Mouse (Mus musculus): ENCODE results near the gene Cdc20.
A peak's percentile ranks its signal among the peaks of the same experiment; 100 is the strongest.

The Cdc20 gene

DNA sequence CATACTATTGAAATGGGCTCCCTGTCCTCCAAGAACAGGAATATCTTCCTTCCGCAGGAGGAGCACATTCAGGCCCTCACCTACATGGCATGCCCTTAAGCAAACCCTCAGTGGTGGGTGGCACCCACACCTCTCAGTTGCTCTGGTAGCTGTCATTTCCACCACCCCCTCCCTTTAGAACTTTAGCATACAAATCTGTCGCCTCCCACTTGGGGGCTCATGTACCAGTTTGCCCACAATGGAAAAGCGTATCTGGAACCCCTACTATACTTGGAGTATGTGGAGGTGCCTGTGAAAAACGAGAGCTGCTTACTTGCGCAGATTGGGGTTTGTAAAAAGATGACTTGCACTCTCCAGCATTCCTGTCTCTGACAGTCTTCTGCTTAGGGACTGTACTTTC lies 20.8 kb downstream of the Cdc20 start:
- DNase-seq, result no peak

DNA sequence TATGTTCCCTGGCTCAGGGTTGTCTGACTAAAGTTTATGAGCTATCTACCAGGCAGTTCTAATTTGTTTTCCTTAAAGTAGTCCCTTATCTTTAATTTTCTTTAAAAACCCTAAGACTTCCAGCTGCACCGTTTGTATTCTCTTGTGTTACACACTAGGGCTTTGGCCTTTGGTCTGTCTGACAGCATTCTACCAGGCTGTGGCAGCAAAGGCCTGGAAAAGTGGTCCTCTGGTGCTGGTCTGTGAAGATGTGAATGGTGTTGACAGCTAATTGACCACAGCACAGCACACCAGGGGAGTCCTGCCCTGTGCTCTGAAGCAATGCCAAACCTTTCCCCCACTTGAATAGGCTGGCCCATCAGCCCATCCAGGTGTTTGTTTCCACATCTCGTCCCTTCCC lies 21.4 kb downstream of the Cdc20 start:
- DNase-seq, result no peak

DNA sequence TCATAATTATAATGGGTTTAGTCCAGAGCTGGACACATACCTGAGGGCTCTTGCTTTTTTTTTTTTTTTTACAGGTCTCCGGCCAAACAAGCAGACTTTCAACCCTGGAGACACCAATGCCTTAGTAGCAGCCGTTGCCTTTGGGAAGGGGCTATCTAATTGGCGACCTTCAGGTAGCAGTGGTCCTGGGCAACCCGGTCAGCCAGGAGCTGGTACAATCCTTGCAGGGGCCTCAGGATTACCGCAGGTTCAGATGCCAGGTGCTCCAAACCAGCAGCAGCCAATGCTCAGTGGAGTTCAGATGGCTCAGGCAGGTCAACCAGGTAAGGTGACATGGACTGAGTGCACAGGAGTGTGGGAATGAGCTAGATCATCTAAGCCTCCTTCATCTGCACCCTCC lies 23.6 kb downstream of the Cdc20 start:
- no peak for DNase-seq

DNA sequence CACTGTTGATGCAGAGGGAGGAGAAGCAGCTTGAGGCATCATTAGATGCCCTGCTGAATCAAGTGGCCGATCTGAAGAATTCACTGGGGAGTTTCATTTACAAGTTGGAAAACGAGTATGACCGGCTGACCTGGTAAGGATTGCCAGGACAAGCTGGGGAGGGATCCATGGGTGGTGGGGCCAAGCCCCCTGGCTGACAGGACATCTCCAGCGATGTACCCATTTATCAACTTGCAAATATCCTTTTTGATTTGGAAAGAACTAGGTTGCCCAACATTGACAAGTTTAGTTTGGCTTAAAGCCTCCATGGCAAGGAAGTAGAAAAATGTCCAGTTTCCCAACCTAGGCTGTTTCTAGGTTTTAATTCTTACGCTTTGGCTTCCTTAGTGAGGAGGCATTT lies 26.3 kb downstream of the Cdc20 start:
- DNase-seq, result no peak

DNA sequence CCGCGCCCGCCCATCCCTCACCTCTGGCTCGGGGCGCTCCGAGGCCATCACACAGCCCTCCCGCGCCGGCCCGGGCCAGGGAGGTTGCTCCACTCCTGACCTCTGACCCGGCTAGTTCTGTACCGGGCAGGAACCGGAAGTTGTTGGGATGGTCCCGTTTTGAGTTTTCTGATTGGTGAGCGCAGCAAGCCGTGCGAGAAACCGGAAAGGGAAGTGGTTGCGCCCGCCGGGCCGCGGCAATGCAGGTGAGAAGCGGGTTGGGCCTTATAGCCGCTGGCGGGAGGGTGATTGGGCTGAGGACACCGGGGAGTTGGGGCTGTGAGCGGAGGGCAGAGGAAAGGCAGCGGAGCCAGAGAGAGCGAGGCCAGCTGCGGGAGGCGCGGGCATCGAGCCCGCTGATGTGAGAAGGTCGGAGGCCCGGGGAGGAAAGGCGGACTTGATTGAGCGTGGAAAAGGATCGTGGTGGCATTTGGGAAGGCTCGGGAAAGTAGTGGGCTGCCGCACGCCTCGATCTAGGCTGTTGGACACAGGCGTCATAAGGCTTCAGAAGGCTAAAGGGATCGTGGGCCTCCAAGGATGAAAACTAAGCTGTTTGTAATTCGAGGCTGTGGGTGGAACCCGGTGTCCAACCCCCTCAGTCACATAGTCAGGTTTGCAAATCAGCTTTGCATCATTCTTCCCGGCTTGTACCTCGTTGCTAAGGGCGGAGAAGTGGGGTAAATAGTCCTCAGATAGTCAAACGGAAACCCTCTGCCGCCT lies 27.8 kb downstream of the Cdc20 start, which contains the start of the genes Szt2 and Med8:
Gene Szt2, minus strand, starts transcription at position 132 of the 759 bp plus-strand sequence.
Gene Med8, plus strand, starts transcription at position 196 of the 759 bp plus-strand sequence.
- DNase-seq, result peak; percentile 92

DNA sequence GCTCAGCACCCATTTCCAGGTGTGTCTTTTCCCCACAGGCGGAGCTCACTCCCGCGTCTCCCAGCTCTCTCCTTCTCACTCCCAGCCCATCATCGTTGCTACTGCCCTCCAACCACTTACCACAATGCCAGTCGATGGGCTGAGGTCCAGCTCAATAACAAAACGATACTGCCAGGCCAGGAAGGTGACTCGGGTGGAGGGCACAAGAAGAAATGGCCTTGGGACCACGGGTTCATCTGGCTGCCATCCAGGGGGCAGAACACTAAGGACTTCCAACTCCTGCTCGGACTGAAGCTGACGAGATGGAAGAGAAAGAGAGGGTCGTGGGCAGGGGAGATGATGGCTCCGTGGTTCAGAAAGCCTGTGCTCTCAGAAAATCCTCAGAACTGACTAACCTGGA lies 34.5 kb downstream of the Cdc20 start:
- no peak for DNase-seq

DNA sequence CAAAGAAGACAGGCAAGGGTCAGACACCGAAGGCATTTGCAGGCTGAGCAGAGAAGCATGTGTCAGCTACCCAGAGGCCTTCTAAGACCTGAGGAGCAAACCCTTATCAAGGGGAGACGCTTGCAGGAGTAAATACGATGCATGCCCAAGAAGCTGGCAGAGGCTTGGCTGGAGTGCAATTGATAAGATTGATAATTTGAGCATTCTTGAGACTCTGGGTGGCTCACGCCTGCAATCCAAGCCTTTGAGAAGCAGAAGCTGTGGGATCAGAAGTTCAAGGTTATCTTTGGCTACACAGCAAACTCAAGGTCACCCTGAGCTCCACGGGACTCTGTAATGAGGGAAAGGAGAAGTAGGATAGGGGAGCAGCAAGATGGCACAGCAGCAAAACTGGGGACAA lies 35.2 kb downstream of the Cdc20 start:
- DNase-seq, result no peak

DNA sequence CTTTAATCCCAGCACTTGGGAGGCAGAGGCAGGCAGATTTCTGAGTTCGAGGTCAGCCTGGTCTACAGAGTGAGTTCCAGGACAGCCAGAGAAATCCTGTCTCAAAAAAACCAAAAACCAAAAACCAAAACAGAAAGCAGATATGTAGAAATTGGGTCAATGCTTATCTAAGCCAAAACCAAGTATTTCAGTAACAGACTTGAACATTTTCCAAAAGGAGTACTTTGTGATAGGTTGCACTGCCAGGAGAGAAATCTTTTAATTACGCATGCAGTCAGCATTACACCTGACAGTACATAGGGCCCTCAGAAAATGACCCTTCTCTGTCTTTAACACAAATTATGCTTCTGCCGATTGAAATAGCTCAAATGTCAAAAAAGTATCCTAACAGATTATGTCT lies 35.7 kb downstream of the Cdc20 start:
- DNase-seq, result no peak

DNA sequence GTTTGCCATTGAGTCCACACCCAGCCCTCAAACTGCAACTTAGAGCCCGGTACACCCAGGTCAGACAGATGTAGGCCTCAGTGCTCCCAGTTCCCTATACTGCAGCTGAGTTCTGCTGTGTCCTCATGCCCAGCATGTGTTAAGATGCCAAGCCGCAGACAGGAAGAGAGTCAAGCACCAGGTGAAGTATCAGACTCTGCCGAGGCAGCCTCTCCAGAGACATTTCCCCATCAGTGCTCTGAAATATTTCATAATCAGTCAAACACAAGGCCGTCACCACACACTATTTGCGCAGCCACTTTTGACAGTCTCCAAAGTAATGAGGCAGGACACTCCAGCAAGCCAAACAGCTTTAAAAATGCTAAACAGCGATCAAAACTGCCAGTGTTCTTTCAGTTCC lies 38.8 kb downstream of the Cdc20 start:
- DNase-seq, result no peak

DNA sequence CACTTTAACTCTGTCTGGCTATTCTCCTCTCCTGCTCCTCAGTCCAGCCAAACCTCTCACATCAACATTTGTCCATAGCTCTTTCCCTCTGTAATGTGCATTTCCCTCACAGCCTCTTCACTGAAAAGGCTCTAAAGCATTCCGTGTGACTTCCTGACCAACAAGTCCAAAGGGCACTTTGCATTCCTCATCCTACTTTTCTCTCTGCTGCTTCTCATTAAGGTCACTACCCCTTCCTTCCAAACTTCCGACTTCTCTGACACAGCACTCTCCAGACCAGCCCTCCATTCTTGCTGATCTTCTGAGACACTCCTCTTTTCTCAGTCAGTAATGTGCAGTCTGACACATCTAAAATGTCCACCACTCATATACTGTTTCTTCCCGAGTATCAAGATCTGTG lies 40.7 kb downstream of the Cdc20 start:
- DNase-seq, result no peak

DNA sequence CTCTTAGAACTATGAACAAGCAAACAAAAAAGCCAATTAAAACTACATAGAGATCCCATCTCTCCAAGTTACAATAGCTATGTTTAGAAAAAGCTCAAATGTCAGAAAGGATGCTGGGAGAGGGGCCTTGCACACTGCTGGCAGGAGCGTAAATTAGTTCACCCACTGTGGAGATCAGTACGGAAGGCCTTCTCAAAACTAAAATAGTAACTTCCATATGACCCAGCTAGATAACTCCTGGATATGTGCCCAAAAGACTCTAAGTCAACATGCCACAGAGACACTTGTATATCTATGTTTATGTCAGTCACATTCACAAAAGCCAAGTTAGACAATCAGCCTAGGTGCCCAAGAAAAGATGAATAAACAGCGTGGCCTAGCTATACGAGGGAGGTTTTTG lies 41.9 kb downstream of the Cdc20 start:
- no peak for DNase-seq

DNA sequence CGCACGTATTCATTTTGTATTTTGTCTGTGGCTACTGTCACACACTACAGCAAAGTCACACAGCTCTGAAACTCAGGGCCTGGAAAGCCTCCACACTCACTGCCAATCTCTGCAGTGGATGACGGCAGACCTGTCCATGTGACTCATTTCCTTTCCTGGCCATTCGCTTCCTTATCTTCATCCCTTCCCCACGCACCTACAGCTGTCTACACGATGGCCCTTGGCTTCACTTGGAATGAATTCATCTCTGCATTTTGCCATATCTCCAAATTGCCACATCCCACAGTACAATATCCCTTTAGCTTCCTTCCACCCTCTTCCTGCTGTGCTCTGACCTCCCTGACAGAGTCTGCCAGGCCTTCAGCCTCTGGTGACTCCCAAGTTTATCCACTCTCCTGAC lies 42.6 kb downstream of the Cdc20 start:
- no peak for DNase-seq

DNA sequence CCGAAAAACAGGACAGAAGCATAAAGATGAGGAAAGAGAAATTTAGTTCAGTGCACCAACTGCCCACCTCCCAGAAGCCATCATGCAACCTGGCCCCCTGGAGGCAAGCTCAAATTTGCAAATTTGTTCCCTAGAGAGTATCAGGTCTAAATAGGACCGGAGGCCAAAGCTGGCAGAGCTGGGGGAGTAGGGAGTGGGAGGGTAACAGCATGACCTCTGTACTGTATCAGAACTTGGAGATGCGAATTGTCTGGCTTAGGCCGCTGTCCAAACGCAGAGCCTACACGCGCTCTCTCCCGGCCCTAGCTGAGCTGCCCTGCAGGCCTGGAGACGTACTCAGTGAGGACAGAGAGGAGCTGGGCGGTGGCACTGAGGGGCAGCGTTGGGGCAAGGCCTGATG lies 47.0 kb downstream of the Cdc20 start:
- no peak for DNase-seq

DNA sequence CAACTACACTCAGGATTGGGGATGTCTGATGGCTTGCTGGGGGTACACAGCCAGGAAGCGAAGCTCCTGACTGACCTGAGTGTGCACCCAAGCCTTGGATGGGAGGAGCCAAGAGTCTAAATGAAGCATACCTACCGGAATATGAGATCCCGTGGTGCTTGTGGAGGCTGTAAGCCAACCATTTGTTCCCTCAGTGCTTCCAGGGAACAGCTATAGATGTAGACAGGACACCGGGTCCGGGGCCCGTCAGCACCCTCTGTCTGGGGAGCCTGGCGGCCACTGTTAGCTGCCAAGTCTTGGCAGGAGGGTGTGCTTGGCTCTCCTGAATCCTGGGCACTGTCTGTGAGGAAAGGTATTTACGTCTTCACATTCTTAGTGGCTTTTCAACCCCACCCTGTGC lies 49.8 kb downstream of the Cdc20 start:
- DNase-seq, result no peak

DNA sequence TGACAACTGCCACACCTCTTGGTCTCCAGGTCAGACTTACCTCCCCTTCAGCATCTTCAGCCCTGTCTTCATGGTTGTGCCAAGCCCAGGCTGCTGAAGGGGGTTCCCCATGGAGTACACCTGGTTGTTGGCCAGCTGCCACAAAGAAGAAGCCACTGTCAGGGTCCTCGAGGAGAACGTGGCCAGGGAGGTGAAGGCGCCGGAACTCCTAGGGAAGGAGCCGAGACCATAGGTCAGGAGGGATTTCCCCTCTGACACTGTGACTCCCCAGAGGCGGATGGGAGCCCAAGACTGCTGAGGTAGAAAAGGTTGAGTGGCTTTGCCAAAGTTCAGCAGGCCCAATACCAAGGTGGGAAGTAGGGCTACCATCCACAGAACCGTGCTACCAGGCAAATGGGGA lies 53.9 kb downstream of the Cdc20 start:
- DNase-seq, result no peak

Measured in thymus, postnatal 14 days (tissue).